Mouse (Mus musculus) hindbrain, embryonic 15.5 days (tissue): Measurements from ENCODE around the gene Gpr12. TPM values are rescaled to one million over a fixed set of nuclear protein-coding genes. Genes with fewer than 3 reads are reported as not detected.
"Not testable (repeated sequence)": the region's sequence is repeated elsewhere in the genome, so short reads cannot be mapped to it uniquely, and the experiment has no call there.

Experiments used
- ATAC-seq: fragments of 200-750 bp; cut with Nextera tagmentation; 2 replicates; pipeline ENCODE4 v1.8.0; 2017; ENCODE audit warnings: low read depth, moderate number of reproducible peaks, moderate TSS enrichment; ENCODE audit not compliant: low FRiP score
- H3K27ac ChIP-seq: fragments of 300-500 bp; sonication (generic); replicated peaks from 2 replicates; pipeline ENCODE4 v1.5.1; 2015; ENCODE audit warnings: mild to moderate bottlenecking, inconsistent platforms
- H3K27me3 ChIP-seq: fragments of 300-500 bp; sonication (generic); 2 replicates; pipeline ENCODE4 v1.6.1; 2015; ENCODE audit warnings: control low read depth, inconsistent platforms
- H3K36me3 ChIP-seq: fragments of 300-500 bp; sonication (generic); 2 replicates; pipeline ENCODE4 v1.6.1; 2015; ENCODE audit warnings: control low read depth, inconsistent platforms
- H3K4me1 ChIP-seq: fragments of 300-500 bp; sonication (generic); replicated peaks from 2 replicates; pipeline ENCODE4 v1.6.1; 2015; ENCODE audit warnings: control low read depth, inconsistent platforms
- H3K4me2 ChIP-seq: fragments of 300-500 bp; sonication (generic); 2 replicates; pipeline ENCODE4 v1.6.1; 2015; ENCODE audit warnings: moderate library complexity, mild to moderate bottlenecking, inconsistent platforms
- H3K4me3 ChIP-seq: fragments of 300-500 bp; sonication (generic); 2 replicates; pipeline ENCODE4 v1.5.1; 2015; ENCODE audit warnings: mild to moderate bottlenecking, inconsistent platforms
- H3K9ac ChIP-seq: fragments of 300-500 bp; sonication (generic); 2 replicates; pipeline ENCODE4 v1.6.1; 2015; ENCODE audit warnings: inconsistent platforms
- H3K9me3 ChIP-seq: fragments of 300-500 bp; sonication (generic); 2 replicates; pipeline ENCODE4 v1.6.1; 2016; ENCODE audit warnings: control low read depth, inconsistent platforms
- WGBS: fragments of 180-500 bp; shearing (Covaris S2); methylation state at CpG from one replicate; pipeline ENCODE4 v1.1.7; 2015; 5-methylcytosine and 5-hydroxymethylcytosine counted together
- polyA plus RNA-seq: library from polyadenylated mRNA; unstranded; fragments of >200 nt; fragmentation: Nextera tagmentation; extraction: Ambion mirVana; gene quantifications from 2 replicates; pipeline ENCODE4 v1.2.1, GENCODE M21; 2015

Gpr12 gene
- polyA plus RNA-seq, 1 experiment from 2014 or later: 27.5 TPM

GRCm38 (mm10) chr5:146576668-146577067, 8.4 kb downstream of the Gpr12 start:
- H3K27ac ChIP-seq: no peak overlapping the region
- no peak for ATAC-seq
- H3K4me3 ChIP-seq: no peak overlapping the region
- H3K9me3 ChIP-seq: no peaks in the 10 kb centered on the region
- no peak overlapping the region for H3K9ac ChIP-seq
- H3K4me1 ChIP-seq: no peaks in the 10 kb centered on the region
- 0 out of 2 replicates have a peak, but pooled peaks cover 2% of the 10 kb centered on the region for H3K27me3 ChIP-seq
- 90% methylated on average over 3 of the region's 3 CpGs for WGBS
- H3K4me2 ChIP-seq: no peak overlapping the region
- no peaks in the 10 kb centered on the region for H3K36me3 ChIP-seq

- H3K4me1 ChIP-seq, ATAC-seq, H3K9ac ChIP-seq, H3K36me3 ChIP-seq, H3K9me3 ChIP-seq, H3K4me3 ChIP-seq, H3K27me3 ChIP-seq, H3K27ac ChIP-seq, H3K4me2 ChIP-seq: not testable (repeated sequence)
- WGBS: 95% methylated on average over 4 of the region's 4 CpGs
These were observed 12.3 kb downstream of the Gpr12 start for GRCm38 (mm10) chr5:146572735-146573042.

- H3K4me3 ChIP-seq, H3K4me1 ChIP-seq, H3K27ac ChIP-seq, H3K9me3 ChIP-seq, H3K9ac ChIP-seq, H3K4me2 ChIP-seq, H3K27me3 ChIP-seq, H3K36me3 ChIP-seq: not testable (repeated sequence)
- peak; percentile 59; the same call in 1 of the 2 replicates for ATAC-seq
- WGBS: 52% methylated on average over 6 of the region's 6 CpGs
These were observed 13.0 kb downstream of the Gpr12 start for GRCm38 (mm10) chr5:146571830-146572734.

GRCm38 (mm10) chr5:146570179-146570578, 14.9 kb downstream of the Gpr12 start:
- H3K9ac ChIP-seq, H3K4me3 ChIP-seq, ATAC-seq, H3K36me3 ChIP-seq, H3K4me1 ChIP-seq, H3K4me2 ChIP-seq, H3K27ac ChIP-seq, H3K9me3 ChIP-seq, H3K27me3 ChIP-seq: not testable (repeated sequence)
- WGBS: 86% methylated on average over 6 of the region's 6 CpGs

- no peaks in the 10 kb centered on the region for H3K4me1 ChIP-seq
- H3K27ac ChIP-seq: no peak overlapping the region
- WGBS: 63% methylated on average over 4 of the region's 4 CpGs
- ATAC-seq: no peak
- no peak overlapping the region for H3K4me2 ChIP-seq
- H3K27me3 ChIP-seq: no peaks in the 10 kb centered on the region
- H3K36me3 ChIP-seq: no peaks in the 10 kb centered on the region
- H3K4me3 ChIP-seq: no peak overlapping the region
- H3K9me3 ChIP-seq: no peaks in the 10 kb centered on the region
- H3K9ac ChIP-seq: no peak overlapping the region
These were observed 18.0 kb downstream of the Gpr12 start for GRCm38 (mm10) chr5:146567054-146567453.

GRCm38 (mm10) chr5:146564259-146564658, 20.8 kb downstream of the Gpr12 start:
- Histone ChIP-seq H3K4me2 (no peak overlapping the region), H3K4me3 (no peak overlapping the region), H3K36me3 (no peaks in the 10 kb centered on the region), H3K4me1 (no peaks in the 10 kb centered on the region), H3K27me3 (no peaks in the 10 kb centered on the region), H3K9me3 (no peaks in the 10 kb centered on the region), H3K27ac (no peak overlapping the region), H3K9ac (no peak overlapping the region)
- 80% methylated on average over 1 of the region's 1 CpGs for WGBS
- ATAC-seq: no peak

- not testable (repeated sequence) for ATAC-seq, H3K4me1 ChIP-seq, H3K27ac ChIP-seq, H3K4me2 ChIP-seq, H3K4me3 ChIP-seq, H3K9ac ChIP-seq, H3K9me3 ChIP-seq, H3K36me3 ChIP-seq, H3K27me3 ChIP-seq
- no CpG with 5 or more reads among the region's 3 CpGs for WGBS
These were observed 29.2 kb downstream of the Gpr12 start, which contains the start of gene Gm3415 for GRCm38 (mm10) chr5:146555836-146556235. Gene Gm3415, plus strand, starts transcription at chr5:146556136.

- 100% methylated on average over 3 of the region's 3 CpGs for WGBS
- not testable (repeated sequence) for H3K4me3 ChIP-seq, H3K36me3 ChIP-seq, H3K4me2 ChIP-seq, ATAC-seq, H3K27ac ChIP-seq, H3K9ac ChIP-seq, H3K4me1 ChIP-seq, H3K9me3 ChIP-seq, H3K27me3 ChIP-seq
These were observed 47.7 kb downstream of the Gpr12 start, which contains the start of gene Gm3409 for GRCm38 (mm10) chr5:146537347-146537746. Gene Gm3409, plus strand, starts transcription at chr5:146537647.

Other genes with a start within 250 kb of the Gpr12 start
- gene Wasf3, start 200.3 kb downstream of the Gpr12 start, polyA plus RNA-seq: 18.7 and 19.9 TPM in 2 replicates
- gene Gm6408, start 103.3 kb downstream of the Gpr12 start, polyA plus RNA-seq: 0.13 TPM in 1 of 2 replicates, not detected in the other
- gene Gm6370, start 93.9 kb downstream of the Gpr12 start, polyA plus RNA-seq: not detected in 2 replicates
- not detected in 2 replicates for gene 4930449I24Rik, start 82.8 kb downstream of the Gpr12 start, polyA plus RNA-seq
- gene Gm3402, start 71.1 kb downstream of the Gpr12 start, polyA plus RNA-seq: not detected in 2 replicates
- not detected in 2 replicates for gene Gm3404, start 59.4 kb downstream of the Gpr12 start, polyA plus RNA-seq
- not detected in 2 replicates for gene Gm3409, start 47.6 kb downstream of the Gpr12 start, polyA plus RNA-seq
- not detected in 2 replicates for gene Gm3415, start 29.1 kb downstream of the Gpr12 start, polyA plus RNA-seq
- 16.2 and 17.1 TPM in 2 replicates for gene Usp12, start 209.8 kb upstream of the Gpr12 start, polyA plus RNA-seq
- gene Rpl21, start 247.7 kb upstream of the Gpr12 start, polyA plus RNA-seq: 312 and 347 TPM in 2 replicates